Mouse (Mus musculus) thymus, adult 2 months (tissue): ENCODE data around the gene Efcab12.

Source experiments
- CTCF ChIP-seq: fragments of 200-500 bp; IDR thresholded peaks from 2 replicates; pipeline ENCODE4 v1.5.1; 2012; ENCODE audit warnings: mild to moderate bottlenecking, control low read depth, low read length, moderate library complexity, borderline replicate concordance; ENCODE audit not compliant: control insufficient read depth, poor library complexity, insufficient read depth; ENCODE audit errors: extremely low read depth
- POLR2A ChIP-seq: fragments of 200-500 bp; IDR thresholded peaks from 2 replicates; pipeline ENCODE4 v1.6.1; 2012; ENCODE audit warnings: mild to moderate bottlenecking, low read length, control low read depth, moderate library complexity; ENCODE audit not compliant: control insufficient read depth, poor library complexity, insufficient read depth; ENCODE audit errors: extremely low read depth

DNA sequence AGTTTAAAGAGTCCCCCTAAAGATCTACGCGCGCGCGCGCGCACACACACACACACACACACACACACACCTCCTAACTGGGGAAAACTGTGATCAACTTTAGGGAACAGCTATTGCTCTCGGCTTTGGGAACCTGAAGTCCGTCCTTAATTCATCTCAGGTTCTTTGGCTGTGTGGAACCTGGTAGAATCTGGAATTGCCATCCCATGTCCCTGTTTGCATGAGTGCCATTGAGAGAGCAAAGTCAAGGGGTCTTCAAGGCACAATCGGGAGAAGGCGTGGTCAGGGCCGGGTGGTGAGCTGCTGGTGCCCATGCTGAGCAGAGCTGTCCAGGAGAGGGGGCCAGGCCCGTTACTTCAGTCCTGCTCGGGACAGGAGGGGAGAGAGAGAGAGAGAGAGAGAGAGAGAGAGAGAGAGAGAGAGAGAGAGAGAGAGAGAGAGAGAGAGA is 64.2 kb downstream of the Efcab12 start:
- no peak for TF ChIP-seq CTCF
- TF ChIP-seq POLR2A: no peak
